Mouse (Mus musculus) v-Abl transformed pro-B cells (cell line): Measurements from ENCODE around the gene Stpg1.

ENCODE experiments used
- in situ Hi-C, 2 experiments: fragments of 400-800 bp; cut with MboI; formaldehyde crosslinking; loops; one replicate each; pipeline ENCODE4 v1.15.1; 2025; ENCODE audit not compliant: unreplicated experiment in 2 of 2

Gene Stpg1

GRCm38 (mm10) chr4:135546008-135546407, 51.4 kb downstream of the Stpg1 start:
- in situ Hi-C loops, result no loop called here

- in situ Hi-C loops, result no loop called here
These were observed 52.2 kb downstream of the Stpg1 start for GRCm38 (mm10) chr4:135546793-135547192.

GRCm38 (mm10) chr4:135547551-135547950, 53.0 kb downstream of the Stpg1 start:
- in situ Hi-C loops, result no loop called here

- in situ Hi-C loops, result no loop called here
These were observed 53.5 kb downstream of the Stpg1 start for GRCm38 (mm10) chr4:135548108-135548507.

GRCm38 (mm10) chr4:135548521-135549077, 54.0 kb downstream of the Stpg1 start:
- in situ Hi-C loops, result no loop called here

GRCm38 (mm10) chr4:135549323-135549722, 54.7 kb downstream of the Stpg1 start:
- in situ Hi-C loops, result no loop called here

- in situ Hi-C loops, result no loop called here
These were observed 69.2 kb downstream of the Stpg1 start for GRCm38 (mm10) chr4:135563794-135564193.

- in situ Hi-C loops, result no loop called here
These were observed 70.8 kb downstream of the Stpg1 start for GRCm38 (mm10) chr4:135565400-135565799.

GRCm38 (mm10) chr4:135567042-135567441, 72.5 kb downstream of the Stpg1 start:
- in situ Hi-C loops, result no loop called here

- in situ Hi-C loops, result no loop called here
These were observed 72.9 kb downstream of the Stpg1 start for GRCm38 (mm10) chr4:135567484-135567883.

- in situ Hi-C loops, result no loop called here
These were observed 74.6 kb downstream of the Stpg1 start for GRCm38 (mm10) chr4:135569201-135569600.

- in situ Hi-C loops, result no loop called here
These were observed 75.8 kb downstream of the Stpg1 start for GRCm38 (mm10) chr4:135570152-135571036.

- in situ Hi-C loops, result no loop called here
These were observed 76.5 kb downstream of the Stpg1 start for GRCm38 (mm10) chr4:135571037-135571550.

GRCm38 (mm10) chr4:135572276-135572675, 77.7 kb downstream of the Stpg1 start:
- in situ Hi-C loops, result no loop called here

- in situ Hi-C loops, result no loop called here
These were observed 78.7 kb downstream of the Stpg1 start, which contains the start of gene Grhl3 for GRCm38 (mm10) chr4:135573251-135573808. TSS of gene Grhl3 (minus strand) at chr4:135573630.

GRCm38 (mm10) chr4:135575365-135576140, 81.0 kb downstream of the Stpg1 start:
- in situ Hi-C loops, result no loop called here

GRCm38 (mm10) chr4:135578490-135578889, 83.9 kb downstream of the Stpg1 start:
- in situ Hi-C loops, result no loop called here

GRCm38 (mm10) chr4:135579695-135580094, 85.1 kb downstream of the Stpg1 start:
- in situ Hi-C loops, result no loop called here

- in situ Hi-C loops, result no loop called here
These were observed 86.8 kb downstream of the Stpg1 start for GRCm38 (mm10) chr4:135581222-135581910.

GRCm38 (mm10) chr4:135584838-135585237, 90.2 kb downstream of the Stpg1 start:
- in situ Hi-C loops, result no loop called here
